Mouse (Mus musculus) gastrocnemius, postnatal 25 days (tissue): Measurements from ENCODE around the gene Acot6. TPM values are rescaled to one million over a fixed set of nuclear protein-coding genes. Genes with fewer than 3 reads are reported as not detected.

Experiments used
- DNase-seq: peaks from one replicate; pipeline ENCODE4 v3.0.0; 2022
- total RNA-seq, 2 experiments: library from RNA; stranded (reverse); gene quantifications; 1 replicate in 1 of 2; 2 replicates in 1 of 2; pipeline ENCODE4 v1.2.3; 2021

Acot6 gene
- total RNA-seq, 2 experiments from 2014 or later, result 1.5 to 1.6 TPM

GRCm38 (mm10) chr12:84153414-84153813 is 53.0 kb downstream of the Acot6 start:
- no peak for DNase-seq

- peak; percentile 71 for DNase-seq
These were observed 54.5 kb downstream of the Acot6 start for GRCm38 (mm10) chr12:84154786-84155522.

- no peak for DNase-seq
These were observed 55.0 kb downstream of the Acot6 start for GRCm38 (mm10) chr12:84155523-84155871.

- DNase-seq, result no peak
These were observed 55.8 kb downstream of the Acot6 start for GRCm38 (mm10) chr12:84156210-84156609.

- DNase-seq, result no peak
These were observed 57.7 kb downstream of the Acot6 start for GRCm38 (mm10) chr12:84158156-84158555.

- DNase-seq, result no peak
These were observed 60.0 kb downstream of the Acot6 start for GRCm38 (mm10) chr12:84160491-84160890.

Other genes starting within 250 kb of the Acot6 start
- 10 to 100 TPM; 14.3 to 14.9 TPM for gene Numb, start 178.7 kb upstream of the Acot6 start, total RNA-seq
- 1 to 10 TPM; 2.3 to 2.9 TPM for gene Riox1, start 150.0 kb upstream of the Acot6 start, total RNA-seq
- gene Heatr4, start 115.8 kb upstream of the Acot6 start, total RNA-seq, result not detected
- gene Acot2, start 112.8 kb upstream of the Acot6 start, total RNA-seq, result 10 to 100 TPM; 12.6 to 13.9 TPM
- 1 to 10 TPM in 1 of 2 experiments, under 1 TPM in 1; 0.83 to 4.1 TPM for gene Acot1, start 91.2 kb upstream of the Acot6 start, total RNA-seq
- under 1 TPM; 0.05 to 0.43 TPM for gene Acot4, start 62.3 kb upstream of the Acot6 start, total RNA-seq
- gene Gm49366, start 61.7 kb upstream of the Acot6 start, total RNA-seq, result not detected
- gene Acot3, start 48.5 kb upstream of the Acot6 start, total RNA-seq, result not detected
- not detected for gene Acot5, start 31.3 kb upstream of the Acot6 start, total RNA-seq
- 1 to 10 TPM; 6.9 to 7.2 TPM for gene Dnal1, start 13.7 kb downstream of the Acot6 start, total RNA-seq
- gene Pnma1, start 47.8 kb downstream of the Acot6 start, total RNA-seq, result under 1 TPM; 0.10 to 0.24 TPM
- gene Elmsan1, start 118.2 kb downstream of the Acot6 start, total RNA-seq, result 1 to 10 TPM; 8.0 to 9.9 TPM
- gene Ptgr2, start 184.6 kb downstream of the Acot6 start, total RNA-seq, result 10 to 100 TPM; 78.4 to 80.6 TPM
- gene Zfp410, start 216.2 kb downstream of the Acot6 start, total RNA-seq, result 10 to 100 TPM; 15.9 to 17.8 TPM